Mouse (Mus musculus) layer of hippocampus, adult 2 months (tissue): ENCODE data around the gene Rps6ka4. TPM values are rescaled to one million over a fixed set of nuclear protein-coding genes. Genes with fewer than 3 reads are reported as not detected.
A peak's percentile ranks its signal among the peaks of the same experiment; 100 is the strongest.

Source experiments
- DNase-seq, 2 experiments: peaks; one replicate each; pipeline ENCODE4 v3.0.0; 2022; ENCODE audit warnings: low spot score in 2 of 2
- H3K27ac ChIP-seq: fragments of 200-600 bp; 2 replicates; pipeline ENCODE4 v1.8.1; 2022
- H3K4me3 ChIP-seq: fragments of 200-600 bp; 2 replicates; pipeline ENCODE4 v1.8.1; 2022; ENCODE audit warnings: mild to moderate bottlenecking
- CTCF ChIP-seq: fragments of 200-600 bp; conservative IDR thresholded peaks from 2 replicates; pipeline ENCODE4 v1.8.1; 2022; ENCODE audit warnings: antibody characterized with exemption, mild to moderate bottlenecking, moderate library complexity
- long read RNA-seq, 2 experiments: library from polyadenylated mRNA; stranded (forward); transcript quantifications; one replicate each; pipeline ENCODE4 v2.0.0; 2021; ENCODE audit warnings: borderline mapping rate in 2 of 2
- total RNA-seq, 2 experiments: library from RNA; stranded (reverse); gene quantifications; 2 replicates each; pipeline ENCODE4 v1.2.3; 2021

The Rps6ka4 gene
- total RNA-seq: 10 to 100 TPM; 38.3 to 39.1 TPM
- long read RNA-seq, experiment 1, transcript Rps6ka4-201 (18 exons, 3,105 nt): major isoform, 38 of 68 reads
- long read RNA-seq, experiment 1, partial matches to known transcripts: 15 of 68 reads
- long read RNA-seq, experiment 1, other reads (novel, unspliced or antisense): 12 of 68 reads
- long read RNA-seq, experiment 2, transcript Rps6ka4-201 (18 exons, 3,105 nt): major isoform, 42 of 75 reads
- long read RNA-seq, experiment 2, partial matches to known transcripts: 11 of 75 reads
- long read RNA-seq, experiment 2, other reads (novel, unspliced or antisense): 21 of 75 reads

DNA sequence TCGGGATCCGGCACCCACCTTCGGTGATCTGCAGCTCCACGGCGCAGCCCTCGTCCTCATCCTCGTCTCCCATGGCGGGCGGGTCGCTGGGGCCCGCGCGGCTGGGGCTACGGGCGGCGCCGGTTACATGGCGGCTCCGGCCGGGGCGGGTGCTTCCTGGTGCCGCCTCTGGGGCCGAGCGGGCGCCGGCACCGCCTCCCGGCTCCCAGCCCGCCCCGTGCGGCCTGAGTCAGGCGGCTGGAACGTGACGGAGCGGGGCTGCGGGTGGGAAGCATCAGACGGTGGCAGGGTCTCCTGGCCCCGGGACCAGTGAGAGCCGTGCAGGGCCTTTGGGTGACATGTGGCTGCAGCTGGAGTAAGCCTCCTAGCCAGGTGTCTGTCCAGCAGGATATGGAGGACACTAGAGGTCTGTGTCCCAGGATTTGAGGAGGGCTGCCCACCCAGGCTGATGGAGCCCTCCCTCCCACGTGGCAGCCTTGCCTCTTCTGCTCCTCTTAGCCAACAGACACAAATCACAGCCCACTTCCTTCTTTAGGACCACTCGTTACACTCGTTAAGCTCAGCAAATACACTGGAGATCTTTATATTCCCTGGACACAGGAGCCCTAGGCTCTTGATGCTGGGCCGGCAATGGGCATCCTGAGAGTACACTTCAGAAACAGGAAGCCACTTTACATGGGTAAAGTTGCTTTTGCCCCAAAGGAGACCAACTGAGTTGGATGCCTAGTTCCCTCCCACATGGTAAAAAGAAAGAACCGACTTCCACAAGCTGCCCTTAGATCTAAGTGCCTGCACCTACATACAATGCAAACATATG, at the start of gene Rps6ka4:
TSS of gene Rps6ka4 (minus strand) at position 162 of the 817 bp plus-strand sequence.
- Histone ChIP-seq H3K27ac (peak within 1 kb of the TSS; percentile 97), H3K4me3 (peak within 1 kb of the TSS; percentile 93)
- peak in 1 of 2 experiments; percentile 70 for DNase-seq
- peak; percentile 55 for TF ChIP-seq CTCF

DNA sequence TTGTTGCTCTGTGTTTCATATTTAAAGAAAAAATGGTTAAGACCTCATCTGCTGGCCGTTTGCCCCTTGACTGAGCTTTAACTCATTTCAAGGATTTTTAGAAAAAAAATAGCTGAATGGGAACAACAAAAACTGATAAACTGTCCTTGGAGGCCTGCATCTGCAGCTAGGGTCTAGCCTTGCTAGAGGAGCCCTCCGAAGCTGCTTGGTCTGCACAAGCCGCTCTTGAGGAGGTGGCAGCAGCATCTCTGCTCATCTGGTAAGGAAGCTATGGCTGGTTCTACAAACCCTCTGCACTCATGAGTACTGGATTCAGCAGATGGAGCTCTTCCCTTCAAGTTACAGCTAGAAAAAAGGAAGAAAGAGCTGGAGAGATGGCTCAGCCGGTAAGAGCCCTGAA, 37.5 kb upstream of the Rps6ka4 start:
- no peak for DNase-seq
- TF ChIP-seq CTCF: no peak
- Histone ChIP-seq H3K27ac (no peak overlapping the region), H3K4me3 (no peak overlapping the region)

DNA sequence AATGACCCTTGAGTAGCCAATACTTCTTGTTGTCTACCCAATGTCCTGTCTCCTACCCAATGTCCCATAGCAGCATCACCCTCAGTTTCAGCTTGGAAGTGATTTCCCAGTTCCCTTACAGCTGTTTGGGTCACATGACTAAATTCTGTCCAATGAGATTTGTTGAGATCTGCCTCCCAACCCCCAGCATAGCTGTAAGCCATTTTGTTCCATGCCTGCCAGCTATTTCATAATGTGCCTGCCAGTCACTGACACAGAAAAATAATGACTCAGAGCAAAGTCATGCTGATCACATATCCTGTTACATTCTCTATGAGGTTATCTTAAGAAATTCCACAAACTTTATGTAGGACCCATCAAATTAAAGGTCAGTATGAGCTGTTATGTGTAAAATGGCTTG, 36.4 kb upstream of the Rps6ka4 start:
- TF ChIP-seq CTCF: no peak
- no peak for DNase-seq
- Histone ChIP-seq H3K27ac (no peak overlapping the region), H3K4me3 (no peak overlapping the region)

DNA sequence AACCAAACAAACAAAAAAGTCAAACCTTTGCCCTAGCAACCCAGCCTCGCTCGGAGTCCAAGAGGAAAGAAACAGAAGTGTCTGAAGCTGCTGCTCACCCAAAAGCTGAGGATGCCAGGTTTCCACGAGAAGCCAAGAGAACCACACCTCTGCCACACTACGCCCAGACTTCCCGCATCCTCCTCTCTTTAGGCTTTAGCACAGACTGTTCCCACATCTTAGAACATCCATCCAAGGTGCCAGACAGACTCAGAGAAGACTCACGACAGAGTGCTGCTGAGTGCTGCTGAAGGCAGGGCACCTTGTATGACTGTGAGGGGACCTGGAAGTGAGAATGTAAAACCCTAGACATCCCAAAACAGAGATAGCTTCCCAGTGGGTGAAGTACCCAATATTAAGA, 35.4 kb upstream of the Rps6ka4 start:
- no peak overlapping the region for H3K4me3 ChIP-seq
- no peak for TF ChIP-seq CTCF
- H3K27ac ChIP-seq: no peak overlapping the region
- no peak for DNase-seq

DNA sequence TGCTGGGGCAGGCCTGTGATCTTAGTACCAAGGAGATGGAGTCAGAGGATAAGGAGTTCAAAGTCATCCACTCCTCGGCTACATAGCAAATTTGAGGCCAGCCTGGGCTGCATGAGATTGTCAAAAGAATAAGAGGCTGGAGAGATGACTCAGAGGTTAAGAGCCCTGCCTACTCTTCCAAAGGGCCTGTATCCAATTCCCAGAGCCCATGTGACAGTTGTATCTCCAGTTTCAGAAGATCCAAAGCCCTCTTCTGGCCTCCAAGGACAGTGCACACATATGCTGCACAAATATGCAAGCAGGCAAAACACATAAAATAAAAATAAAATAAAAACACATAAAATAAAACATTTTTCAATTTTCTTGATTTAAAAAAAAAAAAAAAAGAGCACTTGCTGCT, 33.8 kb upstream of the Rps6ka4 start:
- Histone ChIP-seq H3K4me3 (no peak overlapping the region), H3K27ac (no peak overlapping the region)
- no peak for DNase-seq
- TF ChIP-seq CTCF: no peak

DNA sequence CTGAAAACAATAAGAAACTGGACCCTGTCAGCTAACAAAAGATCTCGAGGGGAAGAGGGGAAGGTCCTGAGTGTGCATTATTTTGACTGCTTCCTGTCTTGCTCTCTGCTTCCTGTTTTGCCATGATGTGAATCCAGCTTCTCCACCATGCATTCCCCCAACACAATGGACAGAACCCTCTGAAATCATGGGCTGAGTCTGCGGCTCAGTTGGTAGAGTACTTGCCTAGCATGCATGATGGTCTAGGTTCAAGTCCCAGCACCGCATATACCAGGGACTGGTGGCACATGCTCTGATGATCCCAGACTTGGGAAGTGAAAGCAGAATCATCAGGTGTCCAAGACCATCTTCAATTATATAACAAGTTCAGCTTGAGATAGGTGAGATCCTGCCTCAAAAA, 32.3 kb upstream of the Rps6ka4 start:
- DNase-seq: no peak

DNA sequence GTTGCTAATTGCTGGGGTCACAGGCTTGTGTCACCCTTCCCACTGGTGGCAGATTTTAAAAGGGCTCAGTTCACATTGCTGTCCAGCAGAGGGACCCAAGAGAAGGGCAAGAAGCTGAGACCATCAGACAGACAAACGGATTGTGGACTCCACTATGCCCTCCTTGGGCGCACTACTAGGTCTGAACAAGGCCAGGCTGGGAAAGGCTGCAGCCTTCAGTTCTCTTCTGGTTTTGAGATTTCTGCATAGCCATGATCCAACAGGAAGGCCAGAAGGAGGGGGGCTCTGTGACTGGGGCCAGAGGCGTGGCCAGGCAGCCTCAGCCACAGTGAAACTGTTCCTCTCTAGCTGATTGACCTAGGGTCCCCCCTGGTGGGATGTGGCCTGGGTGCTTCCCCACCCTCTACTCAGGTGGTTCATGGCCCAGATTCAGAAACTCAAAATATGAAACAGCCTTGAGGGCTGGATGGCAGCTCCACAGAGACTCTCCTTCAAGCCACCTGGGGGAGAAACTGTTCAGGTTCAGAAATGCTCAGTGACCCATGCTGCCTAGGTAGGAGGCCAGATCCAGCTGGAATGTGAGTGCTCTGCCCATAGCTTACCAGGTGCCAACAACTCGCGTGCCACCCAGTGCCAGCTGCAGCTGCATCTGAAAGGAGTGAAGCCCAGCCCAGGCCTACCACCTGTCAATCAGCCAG, 31.3 kb upstream of the Rps6ka4 start:
- peak; percentile 66 for TF ChIP-seq CTCF
- DNase-seq: no peak
- Histone ChIP-seq H3K4me3 (no peak overlapping the region), H3K27ac (no peak overlapping the region)

More for the DNA sequence above, 32.3 kb upstream of the Rps6ka4 start:
- no peak for TF ChIP-seq CTCF
- Histone ChIP-seq H3K4me3 (no peak overlapping the region), H3K27ac (no peak overlapping the region)

DNA sequence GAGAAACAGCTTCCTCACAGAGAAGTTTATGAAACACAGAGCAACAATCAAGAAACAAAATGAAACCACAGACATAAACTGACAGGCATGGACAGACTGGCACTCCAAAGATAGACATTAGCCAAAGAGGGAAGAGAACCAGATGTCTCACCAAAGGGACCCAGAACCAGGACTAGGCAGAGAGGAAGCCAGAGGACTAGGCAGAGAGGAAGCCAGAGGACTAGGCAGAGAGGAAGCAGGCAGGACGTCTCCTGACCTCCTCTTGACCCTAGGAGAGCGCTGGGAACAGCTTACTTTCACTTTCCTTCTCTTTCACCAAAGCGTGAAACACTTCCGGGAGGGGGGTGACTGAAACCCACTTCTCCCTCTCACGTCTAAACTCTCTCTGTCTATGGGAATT, 28.9 kb upstream of the Rps6ka4 start:
- no peak for DNase-seq
- no peak for TF ChIP-seq CTCF
- Histone ChIP-seq H3K4me3 (no peak overlapping the region), H3K27ac (peak overlapping the region; percentile 40; the same call in 1 of the 2 replicates)

DNA sequence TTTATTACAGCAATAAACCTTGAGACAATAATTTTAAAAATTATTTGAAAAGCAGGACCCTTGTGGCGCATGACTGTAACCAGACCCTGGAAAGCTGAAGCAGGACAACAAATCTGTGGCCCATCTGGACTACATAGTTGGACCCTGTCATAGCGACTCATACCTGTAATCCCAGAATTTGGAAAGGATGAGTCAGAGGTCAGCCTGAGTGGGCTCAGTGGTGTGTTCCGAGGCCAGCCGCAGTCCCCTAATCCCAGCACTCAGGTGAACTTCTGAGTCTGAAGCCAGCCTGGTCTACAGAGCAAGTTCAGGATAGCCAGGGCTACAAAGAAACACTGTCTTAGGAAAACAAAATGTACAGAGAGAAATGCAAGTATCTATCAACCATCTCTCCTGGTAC, 21.0 kb upstream of the Rps6ka4 start:
- no peak overlapping the region for H3K27ac ChIP-seq
- no peak for DNase-seq
- TF ChIP-seq CTCF: no peak
- no peak overlapping the region for H3K4me3 ChIP-seq

DNA sequence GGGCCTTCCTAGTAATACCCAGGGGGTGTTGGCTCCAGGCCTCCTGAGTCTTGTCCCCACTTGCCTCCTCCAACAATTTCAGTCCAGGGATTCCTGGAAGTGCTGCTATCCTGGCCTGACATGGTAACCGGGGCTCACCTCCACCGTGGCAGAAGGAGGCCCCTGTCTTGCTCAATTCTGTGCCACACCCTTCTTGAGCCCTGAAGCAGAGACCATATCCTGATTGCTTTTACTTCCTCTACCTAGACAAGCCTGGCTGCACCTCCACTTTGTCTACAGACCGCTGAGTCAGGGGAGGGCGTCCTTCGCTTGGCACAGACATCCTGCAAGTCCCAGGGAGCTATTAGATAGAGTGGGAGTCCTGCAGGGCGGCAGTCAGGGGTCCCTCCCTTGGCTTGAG, 20.3 kb upstream of the Rps6ka4 start:
- DNase-seq: no peak
- no peak for TF ChIP-seq CTCF
- no peak overlapping the region for H3K27ac ChIP-seq
- no peak overlapping the region for H3K4me3 ChIP-seq

DNA sequence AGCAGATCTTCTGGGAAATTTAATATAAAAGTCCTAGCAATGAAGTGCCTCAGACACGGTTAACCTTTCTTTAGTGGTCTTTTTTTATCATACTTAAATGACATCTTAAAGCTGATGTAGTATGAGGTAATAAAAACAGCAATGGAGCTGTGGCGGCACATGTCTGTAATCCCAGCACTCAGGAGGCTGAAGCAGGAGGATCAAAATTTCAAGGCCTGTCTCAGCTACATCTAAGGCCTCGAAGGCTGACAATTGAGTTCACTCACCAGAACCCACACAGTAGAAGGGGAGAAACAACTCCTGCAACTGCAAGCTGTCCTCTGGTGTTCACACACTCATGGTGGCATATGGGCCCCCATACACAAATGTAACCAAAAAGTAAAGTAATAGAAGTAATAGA, 19.5 kb upstream of the Rps6ka4 start:
- TF ChIP-seq CTCF: no peak
- no peak for DNase-seq
- no peak overlapping the region for H3K4me3 ChIP-seq
- H3K27ac ChIP-seq: no peak overlapping the region

DNA sequence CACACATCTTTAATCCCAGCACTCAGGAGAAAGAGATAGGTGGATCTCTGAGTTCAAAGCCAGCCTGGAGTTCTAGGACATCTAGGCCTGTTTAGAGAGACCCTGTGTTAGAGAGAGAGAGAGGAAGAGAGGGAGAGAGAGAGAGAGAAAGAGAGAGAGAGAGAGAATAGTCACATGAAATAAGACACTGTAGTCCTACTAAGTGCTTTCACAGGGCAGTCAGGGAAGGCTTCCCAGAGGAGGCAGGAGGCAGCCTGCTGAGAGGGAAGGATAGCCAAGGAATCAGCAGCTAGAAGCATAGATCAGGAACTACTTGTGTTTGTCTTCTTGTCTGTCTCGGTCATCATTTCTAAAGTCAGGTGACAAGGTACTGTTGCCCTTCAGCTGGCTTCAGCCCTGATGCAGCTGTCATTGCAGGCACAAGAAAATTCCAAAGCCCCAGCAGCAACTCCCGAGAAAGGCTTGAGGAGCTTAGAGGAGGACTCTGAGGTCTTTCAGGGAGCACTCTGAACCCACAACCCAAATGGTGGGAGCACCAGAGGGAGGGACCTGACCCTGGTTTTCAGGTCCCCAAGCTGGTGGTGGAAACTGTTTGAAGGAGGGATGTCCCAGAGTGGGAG, 18.7 kb upstream of the Rps6ka4 start:
- Histone ChIP-seq H3K27ac (no peak overlapping the region), H3K4me3 (no peak overlapping the region)
- no peak for TF ChIP-seq CTCF
- no peak for DNase-seq

DNA sequence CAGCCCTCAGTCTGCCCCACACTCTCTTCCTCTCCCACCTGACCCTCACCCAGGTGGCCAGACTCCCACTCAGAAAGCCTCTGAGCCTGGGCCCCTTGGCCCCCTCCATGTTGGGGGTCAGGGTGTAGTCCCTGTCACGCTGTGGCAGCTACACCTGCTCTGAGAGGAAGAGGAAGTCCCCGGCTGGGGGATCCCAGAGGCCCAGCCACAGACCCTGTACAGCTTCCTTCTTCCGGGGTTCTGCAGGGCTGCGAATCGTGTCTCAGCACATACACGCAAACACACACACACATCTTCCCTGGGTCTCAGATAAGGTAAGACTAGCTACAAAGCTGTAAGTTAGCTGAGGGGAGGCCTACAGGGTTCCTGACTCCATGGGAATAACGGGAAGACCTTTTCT, 17.6 kb upstream of the Rps6ka4 start, which contains the start of gene Ccdc88b:
TSS of gene Ccdc88b (minus strand) at position 181 of the 400 bp plus-strand sequence.
- Histone ChIP-seq H3K4me3 (no peak within 1 kb of the TSS), H3K27ac (0 out of 2 replicates have a peak within 1 kb of the TSS, but pooled peaks have one; percentile 28)
- TF ChIP-seq CTCF: no peak
- DNase-seq: no peak
